Mouse (Mus musculus) cerebellum, postnatal 36 days (tissue): ENCODE data around the gene Lrp8.

Experiments used
- DNase-seq, 2 experiments: peaks; one replicate each; pipeline ENCODE4 v3.0.0; 2021 to 2022; ENCODE audit warnings: mixed read lengths in 2 of 2

The Lrp8 gene

DNA sequence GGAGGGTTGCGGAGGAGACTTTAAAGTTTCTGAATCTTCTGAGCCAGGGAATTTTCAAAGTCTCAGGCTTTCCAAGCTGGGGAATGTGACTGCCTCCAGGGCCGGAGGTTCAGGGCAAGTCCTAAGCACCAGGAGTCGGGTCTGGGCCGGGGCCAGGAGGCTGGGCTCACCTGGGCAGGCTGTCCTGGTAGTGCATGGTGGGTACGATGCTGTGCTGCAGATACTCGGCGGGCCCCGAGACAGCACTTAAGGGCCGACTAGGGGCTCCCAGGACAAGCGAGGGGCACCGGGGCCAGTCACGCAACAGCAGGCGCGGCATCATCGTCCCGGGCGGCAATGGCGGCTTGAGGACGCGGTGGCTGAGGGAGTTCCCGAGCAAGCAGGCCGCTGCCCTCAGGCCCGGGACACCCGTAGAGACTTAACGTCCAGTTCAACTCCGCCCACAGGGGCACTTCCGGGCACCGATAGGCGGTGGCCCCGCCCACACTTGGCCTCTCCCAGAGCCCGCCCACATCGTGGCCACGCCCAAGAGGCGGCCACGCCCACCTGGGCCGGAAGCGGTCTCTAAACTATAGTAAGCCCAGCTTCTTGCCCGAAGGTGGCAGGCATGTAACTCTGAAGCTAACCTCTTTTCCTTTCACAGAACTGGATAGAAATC lies 121.2 kb downstream of the Lrp8 start, which contains the start of gene Cpt2:
TSS of gene Cpt2 (minus strand) at position 466 of the 658 bp plus-strand sequence.
- DNase-seq, result peak; percentile 76 to 82

- no peak for DNase-seq
Measured at GRCm38 (mm10) chr4:107923803-107924194, 121.7 kb downstream of the Lrp8 start.
